Mouse (Mus musculus) left cerebral cortex, adult 18-20 months (tissue): ENCODE data around the gene Grik3. TPM values are rescaled to one million over a fixed set of nuclear protein-coding genes. Genes with fewer than 3 reads are reported as not detected.

Experiments
- DNase-seq, 2 experiments: peaks; one replicate each; pipeline ENCODE4 v3.0.0; 2021 to 2022; ENCODE audit warnings: low spot score in 2 of 2, mixed read lengths in 1 of 2
- total RNA-seq, 2 experiments: library from RNA; stranded (reverse); gene quantifications; 2 replicates each; pipeline ENCODE4 v1.2.3; 2021

Gene Grik3
- total RNA-seq, 2 experiments from 2014 or later: 38.8 to 47.6 TPM

GRCm38 (mm10) chr4:125543171-125543570 is 52.7 kb downstream of the Grik3 start:
- no peak for DNase-seq

DNA sequence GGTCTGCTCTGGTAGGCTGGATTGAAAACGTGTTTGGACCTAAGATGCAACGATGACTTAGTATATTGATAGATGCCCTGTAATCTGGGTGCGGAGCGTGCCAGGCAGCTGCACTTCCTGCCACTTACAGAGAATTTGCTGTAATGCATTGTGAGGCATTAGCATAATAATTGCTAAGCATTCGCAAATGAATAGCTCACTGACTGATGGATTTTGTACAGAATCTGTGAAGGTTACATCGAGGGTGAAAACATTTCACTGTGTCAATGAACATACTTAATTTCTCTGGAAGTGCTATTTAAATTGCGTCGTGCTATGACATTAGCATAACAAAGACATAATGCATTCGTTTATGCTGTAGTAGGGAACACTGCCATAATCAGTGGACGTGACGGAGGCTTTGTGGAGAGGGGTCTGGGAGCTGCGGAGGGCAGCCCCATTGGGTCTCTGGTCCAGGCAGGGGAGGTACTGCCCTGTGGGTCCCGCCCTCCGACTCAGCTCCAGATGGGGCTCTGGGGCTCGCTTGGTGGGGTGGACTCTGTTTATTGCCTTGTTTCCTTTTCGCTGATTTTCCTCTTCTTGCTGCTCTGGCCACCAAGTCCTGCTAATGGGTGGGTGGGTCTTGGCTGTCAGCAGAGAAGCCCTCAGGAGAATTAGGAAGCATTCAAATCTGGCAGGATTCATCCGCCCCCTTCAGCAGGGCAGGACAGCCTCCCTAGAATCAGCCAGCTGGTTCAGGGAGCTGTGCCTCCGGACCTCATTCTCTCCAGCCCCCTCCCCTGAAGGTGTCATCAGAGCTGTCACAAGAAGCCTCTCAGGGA is 54.7 kb downstream of the Grik3 start:
- no peak for DNase-seq

GRCm38 (mm10) chr4:125545768-125546220 is 55.3 kb downstream of the Grik3 start:
- no peak for DNase-seq

DNA sequence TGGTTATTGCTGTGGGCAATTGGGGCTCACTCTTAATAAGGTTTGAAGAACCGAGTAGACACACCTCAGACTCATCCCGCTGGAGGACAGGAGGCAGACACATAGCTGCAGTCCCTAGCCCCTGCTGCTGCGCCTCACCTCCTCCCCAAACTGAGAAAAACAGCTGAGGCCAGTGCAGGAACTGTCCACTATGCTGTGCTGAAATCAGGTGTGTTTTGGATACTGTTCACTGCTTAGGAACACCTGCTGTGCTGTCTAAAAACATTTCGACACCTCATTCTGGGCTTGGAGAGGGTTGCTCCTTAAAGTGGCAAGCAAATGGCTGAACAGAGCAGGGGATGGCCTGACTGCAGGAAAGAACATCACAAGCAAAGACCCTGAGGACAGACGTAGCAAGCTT is 57.7 kb downstream of the Grik3 start:
- DNase-seq: no peak

- DNase-seq: no peak
Measured at GRCm38 (mm10) chr4:125553754-125554153, 63.3 kb downstream of the Grik3 start.

DNA sequence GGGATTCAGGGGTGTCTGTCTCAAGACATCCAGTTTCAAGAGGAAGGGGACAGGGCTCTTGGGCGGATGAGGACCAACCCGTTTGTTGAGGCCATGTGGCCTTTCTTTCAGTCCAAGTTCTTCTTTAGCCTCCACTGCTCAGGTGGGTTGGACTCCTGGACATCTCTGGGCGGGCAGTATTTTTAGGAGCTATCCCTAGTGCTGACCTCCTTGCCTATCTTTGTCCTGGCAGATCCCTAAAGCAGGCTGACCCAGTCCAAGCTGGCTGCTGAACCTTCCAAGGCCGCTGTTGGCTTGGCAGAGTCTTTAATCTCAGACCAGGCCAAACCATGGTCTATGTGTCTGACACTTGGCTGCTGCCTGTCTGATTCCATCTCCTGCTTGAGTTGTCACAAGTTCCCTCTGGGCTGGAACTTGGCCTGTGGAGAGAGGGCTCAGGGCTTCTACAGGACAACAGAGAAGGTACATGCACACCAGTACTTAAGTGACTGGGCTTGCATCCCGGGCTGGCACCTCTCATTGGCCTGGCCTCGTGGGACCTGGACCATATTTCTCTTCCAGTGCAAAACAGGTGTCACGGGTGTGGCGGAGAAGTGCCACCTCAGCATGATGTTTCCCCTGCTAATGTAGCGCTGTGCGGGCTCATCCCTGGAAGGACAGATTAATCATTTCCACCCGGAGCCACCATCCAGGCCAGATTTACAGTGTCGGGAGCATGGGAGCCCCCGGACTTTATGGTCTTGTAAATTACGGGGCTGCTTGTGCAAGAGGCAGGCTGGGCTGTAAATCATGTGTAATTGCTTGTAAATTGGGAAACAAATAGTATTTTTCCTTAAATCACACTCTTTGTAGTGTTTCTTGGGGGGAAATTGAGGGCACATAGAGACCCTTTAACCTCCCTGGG is 66.2 kb downstream of the Grik3 start:
- no peak for DNase-seq

- DNase-seq: peak; percentile 14 to 23
Measured at GRCm38 (mm10) chr4:125559564-125559963, 69.1 kb downstream of the Grik3 start.

- no peak for DNase-seq
Measured at GRCm38 (mm10) chr4:125560806-125561205, 70.3 kb downstream of the Grik3 start.

DNA sequence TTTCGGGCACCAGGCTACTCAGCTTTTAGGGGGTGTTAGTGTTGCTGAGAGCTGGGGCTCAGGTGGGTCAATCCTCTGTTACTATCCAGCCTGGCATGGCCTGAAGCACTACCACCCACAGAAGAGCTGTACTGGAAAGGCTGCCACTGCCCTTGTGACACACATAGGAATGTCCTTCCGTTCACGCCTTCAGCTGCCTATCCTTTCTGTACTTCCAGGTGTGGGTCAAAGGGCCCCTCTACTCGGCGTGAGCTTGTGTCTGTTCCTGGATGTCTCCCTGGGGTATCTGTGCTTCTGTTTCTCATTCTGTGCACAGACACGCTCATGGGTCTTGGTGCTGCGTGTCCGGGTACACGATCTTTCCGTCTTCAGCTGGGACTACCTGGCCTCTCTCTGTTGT is 73.1 kb downstream of the Grik3 start:
- no peak for DNase-seq

DNA sequence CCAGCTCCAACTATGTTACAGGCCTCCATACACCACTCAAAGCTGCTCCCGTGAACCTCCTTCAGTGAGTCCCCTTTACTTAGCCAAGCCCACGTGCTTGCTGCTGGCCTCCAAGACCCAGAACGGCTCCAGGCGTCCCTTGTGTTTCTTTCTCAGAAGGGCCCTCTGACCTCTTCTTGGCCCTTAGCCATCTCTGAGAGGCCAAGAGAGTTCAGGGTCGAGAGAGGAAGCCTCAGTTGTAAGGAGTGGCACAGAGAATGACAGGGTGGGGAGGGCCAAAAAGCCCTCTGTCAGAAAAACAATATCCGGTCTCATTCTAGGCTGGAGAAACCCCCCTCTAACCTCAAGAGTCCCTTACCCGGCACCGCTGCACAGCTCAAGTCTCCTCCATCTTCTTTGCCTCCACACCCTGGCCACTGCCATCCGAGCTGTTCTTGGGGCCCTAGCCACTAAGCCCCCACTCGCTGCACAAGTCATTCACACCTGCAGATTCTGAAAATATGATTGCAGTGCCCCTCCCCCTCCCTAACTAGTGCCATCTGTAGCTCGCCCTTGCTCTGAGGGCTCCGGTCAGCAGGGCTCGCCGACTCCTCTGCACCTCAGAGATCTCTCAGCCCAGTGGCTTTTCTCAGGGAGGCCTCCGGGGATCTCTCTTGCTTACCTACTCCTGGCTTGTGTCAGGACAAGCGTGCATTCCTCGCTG is 73.7 kb downstream of the Grik3 start:
- DNase-seq: no peak

- DNase-seq: no peak
Measured at GRCm38 (mm10) chr4:125565711-125566439, 75.4 kb downstream of the Grik3 start.

DNA sequence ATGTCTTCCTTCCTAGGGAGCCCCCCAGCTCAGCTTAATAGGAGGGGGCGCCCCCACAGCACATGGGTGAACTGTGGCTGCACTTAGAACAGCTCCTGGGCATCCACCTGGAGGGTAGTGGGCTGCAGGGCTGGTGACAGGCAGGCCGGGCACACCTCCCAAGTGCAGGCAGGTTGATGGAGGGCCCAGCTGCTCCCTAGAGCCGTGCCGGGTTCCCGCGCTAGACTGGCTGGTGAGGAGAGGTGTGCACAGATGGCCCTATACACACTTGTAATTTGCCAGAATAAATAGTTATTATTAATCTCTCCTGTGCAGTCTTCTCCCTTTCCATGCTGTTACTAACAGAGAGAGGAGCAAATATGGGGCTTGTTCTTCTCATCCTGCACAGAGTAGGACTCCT is 77.7 kb downstream of the Grik3 start:
- no peak for DNase-seq

- DNase-seq: no peak
Measured at GRCm38 (mm10) chr4:125571651-125572311, 81.3 kb downstream of the Grik3 start.

DNA sequence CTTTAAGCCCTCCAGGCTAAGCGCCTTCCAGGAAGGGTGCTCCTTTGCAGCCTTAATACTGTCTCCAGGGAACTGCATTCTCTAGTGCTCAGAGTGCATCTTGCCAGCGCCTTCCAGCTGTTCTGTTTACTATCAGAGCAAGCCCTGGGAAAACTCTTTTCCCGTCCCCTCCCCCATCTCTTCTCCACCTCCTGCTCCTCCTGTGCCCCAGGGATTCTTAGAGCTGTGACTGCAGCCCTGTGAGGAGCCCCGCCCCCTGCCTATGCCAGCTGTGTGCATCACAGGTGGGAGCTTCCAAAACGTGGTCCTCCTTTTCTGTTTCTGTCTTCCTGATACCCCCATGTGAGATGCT is 81.8 kb downstream of the Grik3 start:
- no peak for DNase-seq

DNA sequence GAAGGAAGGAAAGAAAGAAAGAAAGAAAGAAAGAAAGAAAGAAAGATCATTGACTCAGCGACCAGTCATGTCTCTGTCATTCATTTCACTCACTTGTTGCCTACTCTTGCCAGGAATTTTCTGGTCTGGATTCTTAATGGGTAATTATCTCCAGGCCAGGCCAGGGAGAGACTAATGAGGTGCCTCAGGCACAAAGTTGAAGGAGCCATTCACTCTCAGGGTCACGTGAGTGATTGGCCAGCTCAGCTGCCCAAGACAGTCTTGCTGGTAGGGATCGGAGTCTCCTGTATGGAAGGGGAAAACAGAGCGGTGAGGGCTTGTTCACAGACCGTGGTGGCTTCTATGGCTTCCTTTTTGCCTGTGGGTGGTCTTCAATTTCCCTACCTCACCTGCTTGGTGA is 82.5 kb downstream of the Grik3 start:
- DNase-seq: no peak

- no peak for DNase-seq
Measured at GRCm38 (mm10) chr4:125573951-125574675, 83.6 kb downstream of the Grik3 start.

DNA sequence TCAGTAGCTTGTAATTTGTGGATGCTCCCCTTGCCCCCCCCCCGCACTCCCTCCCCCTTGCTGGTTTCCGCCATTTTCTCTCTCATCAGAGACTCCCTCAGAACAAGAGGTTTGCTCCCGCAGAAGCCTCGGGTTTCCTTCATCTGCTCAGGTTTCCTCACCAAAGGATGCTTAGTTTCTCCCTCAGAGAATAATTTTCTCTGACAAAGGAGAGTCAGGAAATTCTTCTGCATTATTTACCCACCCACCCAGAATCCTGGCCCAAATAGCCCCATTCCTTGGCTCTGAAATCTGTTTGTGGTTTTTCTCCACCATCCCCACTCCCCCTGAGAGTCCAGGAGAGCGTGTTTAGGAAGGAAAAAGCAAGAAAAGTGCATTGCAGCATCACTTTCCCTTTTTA is 89.8 kb downstream of the Grik3 start:
- no peak for DNase-seq

DNA sequence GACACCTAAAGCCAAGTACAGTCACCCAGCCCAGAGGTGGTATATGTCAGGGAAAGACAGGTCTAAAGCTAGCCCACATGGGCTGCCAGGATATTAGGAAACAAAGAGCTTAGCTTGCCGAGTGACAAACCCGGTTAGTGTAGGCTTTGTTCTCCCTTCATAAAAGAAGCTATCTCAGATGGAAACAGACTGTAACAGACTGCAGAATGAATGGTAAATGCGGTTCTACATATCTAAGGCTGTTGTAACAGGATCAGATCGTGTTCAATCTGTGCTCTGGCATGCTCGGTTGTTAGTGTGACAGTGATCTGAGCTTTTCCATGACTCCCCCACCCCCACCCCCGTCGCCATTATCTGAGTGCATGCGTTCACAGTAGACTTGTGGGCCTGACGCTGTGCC is 92.8 kb downstream of the Grik3 start:
- no peak for DNase-seq

- no peak for DNase-seq
Measured at GRCm38 (mm10) chr4:125583935-125584334, 93.4 kb downstream of the Grik3 start.

- DNase-seq: no peak
Measured at GRCm38 (mm10) chr4:125584676-125585075, 94.2 kb downstream of the Grik3 start.
